Mouse (Mus musculus) cerebellum, adult 11 months (tissue): ENCODE results near the gene D17H6S53E.
A peak's percentile ranks its signal among the peaks of the same experiment; 100 is the strongest.

Experiments used
- DNase-seq: peaks from one replicate; pipeline ENCODE4 v3.0.0; 2022

The D17H6S53E gene

GRCm38 (mm10) chr17:35163326-35164081 is 37.3 kb downstream of the D17H6S53E start:
- DNase-seq = no peak

GRCm38 (mm10) chr17:35164218-35164567 is 38.0 kb downstream of the D17H6S53E start:
- DNase-seq = peak; percentile 50

- DNase-seq = peak; percentile 99
These were observed 38.6 kb downstream of the D17H6S53E start, which contains the start of gene Prrc2a for GRCm38 (mm10) chr17:35164568-35165450. Gene Prrc2a, minus strand, starts transcription at chr17:35164897.

- no peak for DNase-seq
These were observed 39.4 kb downstream of the D17H6S53E start for GRCm38 (mm10) chr17:35165451-35166155.

- DNase-seq = peak; percentile 60
These were observed 40.3 kb downstream of the D17H6S53E start for GRCm38 (mm10) chr17:35166352-35167035.

GRCm38 (mm10) chr17:35167794-35168193 is 41.6 kb downstream of the D17H6S53E start:
- DNase-seq = no peak

- no peak for DNase-seq
These were observed 42.5 kb downstream of the D17H6S53E start for GRCm38 (mm10) chr17:35168541-35169207.

- DNase-seq = no peak
These were observed 46.5 kb downstream of the D17H6S53E start for GRCm38 (mm10) chr17:35172445-35173234.

GRCm38 (mm10) chr17:35173329-35173728 is 47.2 kb downstream of the D17H6S53E start:
- no peak for DNase-seq

GRCm38 (mm10) chr17:35174201-35174977 is 48.2 kb downstream of the D17H6S53E start:
- DNase-seq = no peak

GRCm38 (mm10) chr17:35175382-35175781 is 49.2 kb downstream of the D17H6S53E start:
- DNase-seq = no peak

GRCm38 (mm10) chr17:35175968-35176367 is 49.8 kb downstream of the D17H6S53E start, which contains the start of gene Aif1:
Gene Aif1, minus strand, starts transcription at chr17:35176068.
- no peak for DNase-seq
